Mouse (Mus musculus) embryo, embryonic 10.5 days (tissue): Measurements from ENCODE around the gene Galntl6.
"Not testable (repeated sequence)": the region's sequence is repeated elsewhere in the genome, so short reads cannot be mapped to it uniquely, and the experiment has no call there.

Source experiments
- DNase-seq: peaks from one replicate; pipeline ENCODE4 v3.0.0-alpha.2; 2015; ENCODE audit warnings: low spot score

Gene Galntl6

GRCm38 (mm10) chr8:57765726-57766351 is 1146.6 kb downstream of the Galntl6 start:
- DNase-seq, result no peak

- no peak for DNase-seq
Observed at GRCm38 (mm10) chr8:57765192-57765591, 1147.2 kb downstream of the Galntl6 start.

GRCm38 (mm10) chr8:57762622-57763021 is 1149.8 kb downstream of the Galntl6 start:
- DNase-seq, result not testable (repeated sequence)

GRCm38 (mm10) chr8:57760921-57761320 is 1151.5 kb downstream of the Galntl6 start:
- DNase-seq, result no peak

GRCm38 (mm10) chr8:57758857-57759256 is 1153.6 kb downstream of the Galntl6 start:
- DNase-seq, result no peak

- peak; percentile 56 for DNase-seq
Observed at GRCm38 (mm10) chr8:57757476-57757875, 1155.0 kb downstream of the Galntl6 start.

GRCm38 (mm10) chr8:57754066-57754465 is 1158.4 kb downstream of the Galntl6 start:
- DNase-seq, result no peak

GRCm38 (mm10) chr8:57743636-57744035 is 1168.8 kb downstream of the Galntl6 start:
- DNase-seq, result no peak

- DNase-seq, result no peak
Observed at GRCm38 (mm10) chr8:57741983-57742382, 1170.5 kb downstream of the Galntl6 start.

GRCm38 (mm10) chr8:57741309-57741708 is 1171.1 kb downstream of the Galntl6 start:
- DNase-seq, result no peak

GRCm38 (mm10) chr8:57737281-57737680 is 1175.2 kb downstream of the Galntl6 start:
- no peak for DNase-seq

GRCm38 (mm10) chr8:57732795-57733194 is 1179.6 kb downstream of the Galntl6 start:
- DNase-seq, result peak; percentile 74

GRCm38 (mm10) chr8:57731666-57732065 is 1180.8 kb downstream of the Galntl6 start:
- DNase-seq, result no peak

GRCm38 (mm10) chr8:57728276-57728675 is 1184.2 kb downstream of the Galntl6 start:
- DNase-seq, result no peak

GRCm38 (mm10) chr8:57724843-57725627 is 1187.4 kb downstream of the Galntl6 start:
- no peak for DNase-seq
